Mouse (Mus musculus) CD4-positive, CD25-positive, alpha-beta regulatory T cell, adult 2 months (primary cell): Measurements from ENCODE around the gene Prcc.
"Not testable (repeated sequence)": the region's sequence is repeated elsewhere in the genome, so short reads cannot be mapped to it uniquely, and the experiment has no call there.

Experiments used
- DNase-seq: peaks from one replicate; pipeline ENCODE4 v3.0.0-alpha.2; 2012; ENCODE audit warnings: low read depth, low spot score

Gene Prcc

DNA sequence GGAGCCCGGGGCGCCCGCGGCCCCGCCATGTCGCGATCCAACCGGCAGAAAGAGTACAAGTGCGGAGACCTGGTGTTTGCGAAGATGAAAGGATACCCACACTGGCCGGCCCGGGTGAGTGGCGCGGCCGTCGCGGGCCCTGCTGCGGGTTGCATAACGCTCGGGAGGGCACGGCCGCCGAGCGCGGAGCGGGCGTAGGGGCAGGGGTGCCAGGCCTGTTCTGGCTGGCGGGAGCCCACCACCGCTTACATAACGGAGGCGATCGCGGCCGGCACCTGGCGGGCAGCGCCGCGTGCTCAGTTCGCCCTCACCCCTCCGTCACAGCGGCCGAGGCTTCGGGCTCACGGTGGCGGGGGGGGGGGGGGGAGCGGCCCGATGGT, 21.2 kb upstream of the Prcc start:
- no peak for DNase-seq

DNA sequence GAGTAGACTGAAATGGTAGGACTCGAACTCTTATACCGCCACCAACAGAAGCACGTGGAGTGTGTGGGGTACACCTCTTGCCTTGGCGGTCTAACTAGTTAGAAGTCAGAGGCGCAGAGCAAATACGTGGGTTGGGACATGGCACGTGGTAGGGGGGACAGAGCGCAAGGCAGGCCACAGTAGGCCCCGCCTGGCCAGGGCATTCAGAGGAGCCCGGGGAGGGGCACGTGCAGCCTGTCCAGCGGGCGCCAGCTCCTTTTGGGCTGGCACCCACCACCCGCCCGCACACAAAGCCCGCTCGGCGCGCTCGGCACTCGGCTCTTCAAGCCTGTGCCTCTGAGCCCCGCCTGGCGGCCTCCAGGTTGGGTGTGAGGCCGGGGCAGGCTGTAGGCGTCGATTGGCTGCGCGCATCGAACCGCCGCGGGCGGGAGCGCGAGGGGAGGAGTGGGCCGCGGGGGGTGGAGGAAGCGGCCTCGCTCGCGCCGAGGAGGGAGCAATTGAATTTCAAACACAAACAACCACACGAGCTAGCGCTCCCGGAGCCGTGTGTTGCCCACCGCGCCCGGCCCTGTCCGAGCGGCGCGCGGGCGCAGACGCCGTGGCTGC, 20.6 kb upstream of the Prcc start, which contains the start of gene Hdgf:
Gene Hdgf (plus strand): TSS at position 442 of the 606 bp plus-strand sequence.
- DNase-seq: peak; percentile 97

DNA sequence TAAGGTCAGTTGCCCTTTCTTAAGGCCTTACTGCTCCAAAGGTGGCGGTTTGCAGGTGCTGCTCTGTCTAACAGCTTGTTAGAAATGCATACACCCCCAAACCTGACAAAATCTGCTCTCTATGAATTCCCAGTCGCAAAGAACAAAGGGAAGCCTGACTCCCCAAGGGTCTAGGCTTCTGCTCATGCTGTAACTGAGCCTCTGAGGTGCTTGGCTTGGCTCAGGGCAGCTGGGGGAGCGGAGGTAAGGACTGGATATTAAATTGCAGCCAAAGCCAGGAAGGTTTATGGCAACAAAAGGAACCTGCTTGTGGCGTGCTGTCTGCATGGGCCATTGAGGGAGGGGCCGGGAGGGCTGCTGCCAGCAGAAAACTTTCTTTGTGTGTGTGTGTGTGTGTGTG, 18.4 kb upstream of the Prcc start:
- no peak for DNase-seq

DNA sequence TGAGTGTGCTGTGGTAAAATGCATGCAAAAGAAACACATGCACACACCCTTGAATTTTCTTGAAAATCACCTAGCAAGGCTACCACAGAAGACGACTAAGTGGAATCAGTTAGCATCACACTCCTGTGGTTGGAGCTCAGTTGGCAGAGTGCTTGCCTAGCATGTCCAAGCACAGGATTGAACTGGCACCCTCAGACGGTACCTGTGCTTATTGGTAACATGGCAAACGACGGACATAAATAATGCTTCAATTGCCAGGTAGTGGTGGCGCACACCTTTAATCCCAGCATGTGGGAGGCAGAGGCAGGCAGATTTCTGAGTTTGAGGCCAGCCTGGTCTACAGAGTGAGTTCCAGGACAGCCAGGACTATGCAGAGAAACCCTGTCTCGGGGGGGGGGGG, 16.6 kb upstream of the Prcc start:
- not testable (repeated sequence) for DNase-seq

DNA sequence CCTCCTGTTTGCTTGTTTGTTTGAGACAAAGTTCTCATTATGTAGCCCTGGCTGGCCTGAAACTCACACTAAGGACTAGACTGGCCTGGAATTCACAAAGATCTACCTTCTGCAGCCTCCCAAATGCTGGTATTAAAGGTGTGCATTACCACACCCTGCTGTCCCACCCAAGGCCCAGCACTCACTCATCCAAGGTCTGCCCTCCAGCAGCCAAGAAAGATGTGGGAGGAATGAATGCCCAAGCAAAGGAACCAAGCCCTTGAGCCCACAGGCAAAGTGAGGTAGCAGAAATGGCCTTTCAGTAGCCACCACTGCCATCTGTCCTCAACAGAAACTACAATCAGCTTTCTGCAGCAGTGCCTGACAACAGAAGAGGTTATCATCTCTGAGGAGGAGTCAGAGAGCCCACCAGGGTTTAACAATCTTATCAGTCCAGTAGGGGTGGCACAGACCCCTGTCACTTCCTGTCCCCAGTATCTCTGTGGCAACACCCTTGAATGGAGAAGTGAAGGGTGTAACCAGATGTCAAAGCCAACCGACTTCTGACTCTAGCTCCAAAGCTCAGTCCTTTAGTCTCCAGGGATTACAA, 15.7 kb upstream of the Prcc start:
- DNase-seq: no peak

DNA sequence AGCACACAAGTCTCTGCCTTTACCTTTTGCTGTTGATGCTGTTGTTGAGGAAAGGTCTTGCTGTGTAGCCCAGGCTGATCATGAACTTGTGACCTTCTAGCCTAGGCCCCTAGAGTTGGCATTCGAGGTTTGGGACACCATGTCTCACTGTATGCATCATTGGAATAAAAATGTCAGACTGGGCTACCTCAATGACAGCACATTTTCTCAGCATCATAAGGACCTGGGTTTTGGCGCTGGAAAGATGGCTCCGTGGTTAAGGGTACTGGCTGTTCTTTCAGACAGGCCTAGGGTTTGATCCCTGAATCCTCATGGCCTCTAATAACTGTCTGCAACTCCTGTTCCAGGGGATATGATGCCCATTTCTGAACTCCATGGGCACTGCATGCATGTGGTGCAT, 14.4 kb upstream of the Prcc start:
- no peak for DNase-seq

DNA sequence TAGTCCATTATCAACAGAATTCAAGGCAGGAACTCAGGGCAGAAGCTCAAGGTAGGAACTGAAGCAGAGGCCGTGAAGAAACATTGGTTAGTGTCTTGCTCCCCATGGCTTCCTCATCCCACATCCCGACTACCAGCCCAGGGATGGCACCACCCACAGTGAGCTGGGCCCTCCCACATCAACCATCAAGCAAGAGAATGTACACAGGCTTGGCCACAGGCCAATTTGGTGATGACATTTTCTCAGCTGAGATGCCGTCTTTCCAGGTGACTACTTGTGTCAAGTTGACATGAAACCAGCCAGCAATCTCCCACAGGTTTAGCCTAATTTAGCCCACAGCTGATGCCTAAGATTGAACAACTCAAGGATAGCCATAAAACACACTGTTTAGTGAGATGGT, 13.9 kb upstream of the Prcc start:
- no peak for DNase-seq

DNA sequence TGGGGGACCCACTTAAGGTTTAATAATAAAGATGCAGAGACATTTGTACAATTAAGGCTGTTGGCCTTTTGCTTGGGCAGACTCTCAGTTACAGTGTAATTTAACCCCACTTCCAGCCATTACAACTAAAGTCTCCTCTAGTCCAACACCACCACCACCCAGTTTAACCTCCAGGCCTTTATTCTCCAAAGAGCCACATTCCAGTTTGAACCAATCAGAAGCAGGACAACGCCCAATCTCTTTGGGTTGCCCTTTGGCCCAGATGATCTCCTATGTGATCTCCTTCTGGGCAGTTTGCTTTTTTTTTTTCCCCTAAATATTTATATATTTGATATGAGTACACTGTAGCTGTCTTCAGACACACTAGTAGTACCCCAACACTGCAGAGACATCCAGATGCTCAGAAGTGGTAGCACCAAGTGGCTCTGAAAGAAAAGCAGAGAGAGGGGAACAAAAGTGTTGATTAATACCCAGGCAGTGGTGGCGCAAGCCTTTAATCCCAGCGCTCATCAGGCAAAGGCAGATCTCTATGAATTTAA, 8.0 kb upstream of the Prcc start:
- DNase-seq: no peak

DNA sequence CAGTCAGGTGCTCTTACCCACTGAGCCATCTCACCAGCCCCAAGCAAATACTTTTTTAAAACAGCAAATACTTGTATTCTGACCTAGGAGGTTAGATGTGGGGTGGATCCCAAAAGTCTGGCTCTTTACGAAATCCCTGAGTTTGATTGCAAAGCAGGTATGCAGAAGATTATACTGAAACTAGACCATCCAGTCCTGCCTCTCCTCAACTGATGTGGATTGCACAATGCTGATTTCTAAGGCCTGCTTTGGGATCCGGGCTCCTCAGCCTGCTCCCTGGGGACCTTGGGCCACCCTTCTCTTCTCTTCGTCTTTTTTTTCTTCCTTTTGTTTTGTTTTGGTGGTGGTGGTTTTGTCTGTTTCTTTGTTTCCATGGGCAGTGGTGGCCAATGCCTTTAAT, 6.1 kb upstream of the Prcc start:
- DNase-seq: no peak

DNA sequence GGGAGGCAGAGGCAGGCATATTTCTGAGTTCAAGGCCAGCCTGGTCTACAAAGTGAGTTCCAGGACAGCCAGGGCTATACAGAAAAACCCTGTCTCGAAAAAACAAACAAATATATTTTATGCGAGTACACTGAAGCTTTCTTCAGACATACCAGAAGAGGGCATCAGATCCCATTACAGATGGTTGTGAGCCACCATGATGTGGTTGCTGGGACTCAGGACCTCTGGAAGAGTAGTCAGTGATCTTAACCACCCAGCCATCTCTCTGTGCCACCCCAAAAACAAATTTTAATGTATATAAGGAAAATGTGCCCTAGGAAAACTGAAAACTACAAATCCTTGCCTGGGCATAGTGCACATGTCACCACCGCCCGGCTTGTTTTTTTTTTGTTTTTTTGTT, 2.0 kb upstream of the Prcc start:
- not testable (repeated sequence) for DNase-seq

DNA sequence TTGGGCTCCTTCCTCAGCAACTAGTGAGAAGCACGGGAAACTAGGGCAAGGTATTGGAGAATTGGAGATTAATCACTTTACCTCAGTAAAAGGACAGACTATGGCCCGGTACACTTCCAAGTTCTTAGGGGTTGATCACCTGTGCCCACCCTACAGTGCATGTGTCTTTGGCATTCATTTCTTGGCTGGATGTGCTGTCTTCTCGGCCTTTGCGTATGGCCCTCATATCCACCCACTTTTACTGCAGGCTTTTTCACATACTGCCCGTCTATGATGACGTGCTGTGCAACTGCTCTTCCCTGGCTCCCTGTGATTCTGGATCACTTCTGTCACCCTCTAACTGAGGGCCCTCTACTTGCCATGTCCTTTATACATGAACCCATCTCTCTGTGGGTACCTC, 1.0 kb upstream of the Prcc start:
- DNase-seq: no peak

DNA sequence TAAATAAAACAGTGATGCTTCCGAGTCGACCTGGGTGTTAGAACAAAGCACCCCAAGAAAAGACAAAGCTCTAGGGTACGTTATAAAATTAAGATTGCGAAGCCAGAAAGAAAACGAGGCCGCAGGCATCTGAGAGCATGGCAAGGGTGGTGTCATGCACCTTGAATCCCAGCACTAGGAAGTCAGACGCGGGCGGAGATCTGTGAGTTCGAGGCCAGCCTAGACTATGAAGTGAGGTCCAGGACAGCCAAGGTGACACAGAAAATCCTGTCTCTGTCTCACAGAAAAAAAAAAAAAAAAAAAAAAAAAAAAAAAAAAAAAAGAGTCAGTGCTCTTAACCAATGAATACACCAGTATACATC, 577 bp upstream of the Prcc start:
- DNase-seq: no peak

DNA sequence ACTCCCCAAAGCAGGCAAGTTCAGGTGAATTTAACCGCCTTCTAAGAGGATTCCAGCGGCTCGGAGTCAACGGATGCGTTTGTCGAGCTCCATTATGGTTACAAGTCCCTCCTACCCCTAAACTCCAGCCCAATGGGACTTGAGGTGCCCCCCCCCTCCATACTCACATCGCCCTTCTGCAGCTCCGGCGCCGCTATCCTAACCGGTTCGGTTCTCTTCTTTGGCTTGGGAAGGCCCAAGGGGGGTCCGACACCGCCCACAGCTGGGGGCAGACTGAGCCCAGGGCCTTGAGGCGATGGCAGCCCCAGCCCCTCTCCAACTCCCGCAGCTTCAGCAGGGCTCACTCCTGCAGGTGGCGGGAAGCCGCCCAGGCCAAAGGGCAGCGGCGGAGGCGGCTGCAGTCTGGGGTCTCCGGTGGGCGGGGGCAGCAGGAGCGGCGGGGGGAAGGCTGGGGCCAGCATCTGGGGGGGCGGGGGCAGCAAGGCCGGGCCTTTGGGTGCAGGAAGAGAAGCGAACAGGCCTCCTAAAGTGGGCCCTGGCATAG, 628 bp downstream of the Prcc start:
- DNase-seq: peak; percentile 63

DNA sequence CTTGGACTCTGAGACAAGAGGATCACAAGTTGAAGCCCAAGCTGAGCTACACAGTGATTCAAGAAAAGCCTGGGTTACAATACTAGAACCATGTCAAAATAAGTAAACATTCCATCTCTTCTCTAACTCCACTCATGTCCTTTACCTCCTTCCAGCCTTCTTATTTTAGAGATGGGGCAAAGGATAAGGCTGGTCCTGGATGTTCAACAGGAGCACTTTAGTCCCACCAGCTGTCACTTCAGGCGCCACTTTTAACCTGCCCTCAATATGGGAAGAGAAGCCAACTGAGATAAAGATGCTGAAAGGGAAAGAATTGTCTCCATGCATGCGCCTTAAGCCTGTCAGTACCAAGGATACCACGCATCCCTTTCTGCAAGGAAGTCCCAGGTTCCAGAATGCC, 1.1 kb downstream of the Prcc start:
- DNase-seq: no peak

DNA sequence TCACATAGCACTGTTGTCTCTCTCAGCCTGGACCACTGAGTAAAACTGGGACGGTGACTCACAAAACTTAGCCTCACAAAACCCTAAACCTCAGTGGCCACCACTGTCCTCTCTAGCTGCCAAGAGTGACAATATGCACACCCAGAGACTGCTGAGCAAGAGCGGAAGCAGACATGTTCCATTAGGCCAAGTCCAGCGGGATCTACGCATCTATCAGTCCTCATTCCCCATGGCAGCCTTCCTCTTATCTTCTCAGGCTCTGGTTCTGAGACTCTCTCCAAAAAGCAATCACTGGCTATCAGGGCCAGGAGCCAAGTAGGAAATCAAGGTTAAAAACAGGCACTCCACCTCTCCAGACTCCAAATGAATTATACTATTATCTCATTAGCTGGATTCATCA, 7.7 kb downstream of the Prcc start:
- no peak for DNase-seq

DNA sequence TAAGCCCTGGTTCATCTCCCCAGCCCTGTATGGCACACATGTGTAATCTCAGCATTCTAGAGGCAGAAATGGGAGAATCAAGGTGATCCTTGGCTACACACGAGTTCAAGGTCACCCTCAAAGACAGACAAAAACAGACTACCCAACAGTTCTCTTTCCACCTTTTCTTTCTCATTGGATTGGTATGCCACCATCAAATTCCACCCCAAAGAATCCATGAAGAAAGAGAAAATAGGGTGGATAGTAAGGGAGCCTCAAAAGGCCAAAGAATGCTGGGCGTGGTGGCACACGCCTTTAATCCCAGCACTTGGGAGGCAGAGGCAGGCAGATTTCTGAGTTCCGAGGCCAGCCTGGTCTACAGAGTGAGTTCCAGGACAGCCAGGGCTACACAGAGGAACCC, 21.3 kb downstream of the Prcc start:
- not testable (repeated sequence) for DNase-seq

DNA sequence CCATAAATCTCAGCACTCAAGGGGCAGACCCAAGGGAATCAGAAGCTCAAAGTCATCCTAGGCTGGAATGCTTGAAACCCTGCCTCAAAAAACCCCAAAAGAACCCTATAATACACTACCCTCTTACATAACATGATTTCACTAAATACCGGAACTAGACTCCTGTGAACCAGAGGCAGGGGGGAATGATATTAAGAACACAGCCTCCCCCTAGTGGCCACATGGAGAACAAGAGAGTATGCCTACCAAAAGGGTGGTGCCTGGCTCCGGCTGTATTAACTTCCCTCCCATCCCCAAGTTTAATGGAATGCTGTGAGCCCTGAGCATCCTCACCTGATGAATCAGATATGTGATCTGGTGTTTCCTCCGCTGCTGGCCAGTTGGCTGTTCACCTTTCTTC, 25.6 kb downstream of the Prcc start:
- peak; percentile 90 for DNase-seq

DNA sequence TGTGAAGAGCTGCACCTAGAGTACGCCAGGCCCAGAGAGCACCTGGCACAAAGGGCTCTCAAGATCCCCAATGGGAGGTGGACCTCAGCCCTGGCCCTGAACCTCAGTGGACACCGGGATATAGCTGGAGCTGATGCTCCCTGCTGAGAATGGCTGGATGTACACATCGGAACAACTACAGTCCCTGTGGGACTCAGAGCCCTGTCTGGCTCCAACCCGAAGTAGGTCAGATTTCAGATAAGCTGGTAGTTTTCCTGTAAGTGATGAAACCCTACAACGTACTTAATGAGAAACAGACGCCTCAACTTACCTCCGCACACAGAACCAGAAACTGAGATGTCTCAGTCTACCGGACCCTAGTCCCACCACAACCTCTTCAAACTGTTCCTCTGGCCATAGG, 27.7 kb downstream of the Prcc start:
- DNase-seq: no peak

DNA sequence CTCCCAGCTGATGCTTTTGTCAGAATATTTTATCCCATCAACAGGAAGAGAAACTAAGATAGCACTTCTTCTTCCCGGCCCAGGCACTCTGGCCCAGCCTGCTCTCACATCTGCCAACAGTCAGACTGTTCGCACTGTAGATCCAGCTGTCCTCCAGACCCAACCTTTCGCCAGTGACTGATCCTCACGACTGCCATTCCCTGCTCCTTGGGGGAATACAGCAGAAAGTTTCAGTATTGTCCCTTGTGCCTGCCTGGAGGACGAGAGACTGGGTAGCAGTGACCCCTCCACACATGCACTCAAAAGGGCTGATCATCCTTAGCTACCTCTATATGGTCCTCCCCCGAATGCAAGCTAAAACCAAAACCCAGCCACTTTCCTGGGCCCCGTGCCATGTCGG, 29.5 kb downstream of the Prcc start:
- no peak for DNase-seq

DNA sequence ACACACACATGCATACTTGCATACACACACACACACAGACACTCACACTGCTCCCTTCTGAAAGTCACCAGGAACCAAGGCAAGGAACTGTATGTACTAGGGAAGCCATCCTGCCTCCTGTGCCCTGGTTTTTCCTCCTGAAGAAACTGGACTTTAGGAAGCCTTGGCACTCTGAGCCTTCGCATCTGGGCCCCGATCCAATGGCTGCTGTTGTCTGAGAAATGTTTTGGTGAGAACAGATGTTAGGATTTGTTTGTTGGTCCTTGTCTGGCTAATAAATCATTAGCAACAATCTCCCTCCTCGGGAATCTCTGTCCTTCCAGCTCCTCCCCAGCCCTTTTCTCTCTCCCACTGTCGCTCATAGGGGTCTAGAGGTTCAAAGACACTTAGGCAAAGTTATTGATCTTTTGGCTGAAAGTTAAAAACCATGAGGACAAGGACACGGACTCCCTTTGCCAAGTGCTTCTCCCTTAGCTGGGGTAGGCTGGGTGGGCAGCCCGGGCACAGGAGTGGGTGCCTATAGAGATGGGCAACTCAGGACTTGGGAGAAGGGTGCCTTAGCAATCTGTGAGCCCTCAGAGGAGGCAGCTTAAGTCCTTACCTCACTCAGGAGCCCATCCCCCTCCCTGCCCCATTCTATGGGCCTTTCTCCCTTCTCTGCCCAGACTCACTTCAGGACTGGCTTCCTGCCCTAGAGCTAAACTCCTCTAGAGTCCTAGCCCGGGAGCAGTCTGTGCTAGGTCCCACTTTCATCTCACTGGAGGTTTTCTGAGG, 30.4 kb downstream of the Prcc start:
- no peak for DNase-seq

DNA sequence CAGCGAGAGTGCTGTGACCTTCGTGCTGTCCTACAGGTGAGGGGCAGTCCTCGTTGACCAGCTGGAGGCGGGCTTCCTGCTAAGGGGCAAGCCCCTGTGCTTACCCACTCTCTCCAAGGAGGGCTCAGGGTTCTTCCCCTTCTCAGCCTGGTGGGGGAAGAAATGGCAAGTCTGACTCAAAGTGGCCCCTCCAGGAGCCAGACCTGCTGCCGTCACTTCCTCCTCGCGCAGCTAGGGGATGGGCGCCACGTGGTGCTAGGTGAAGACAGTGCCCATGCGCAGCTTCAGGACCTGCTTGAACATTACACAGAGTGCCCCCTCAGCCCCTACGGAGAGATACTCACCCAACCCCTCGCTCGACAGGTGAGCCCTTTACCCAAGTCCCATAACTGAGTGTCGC, 36.3 kb downstream of the Prcc start:
- DNase-seq: peak; percentile 74

DNA sequence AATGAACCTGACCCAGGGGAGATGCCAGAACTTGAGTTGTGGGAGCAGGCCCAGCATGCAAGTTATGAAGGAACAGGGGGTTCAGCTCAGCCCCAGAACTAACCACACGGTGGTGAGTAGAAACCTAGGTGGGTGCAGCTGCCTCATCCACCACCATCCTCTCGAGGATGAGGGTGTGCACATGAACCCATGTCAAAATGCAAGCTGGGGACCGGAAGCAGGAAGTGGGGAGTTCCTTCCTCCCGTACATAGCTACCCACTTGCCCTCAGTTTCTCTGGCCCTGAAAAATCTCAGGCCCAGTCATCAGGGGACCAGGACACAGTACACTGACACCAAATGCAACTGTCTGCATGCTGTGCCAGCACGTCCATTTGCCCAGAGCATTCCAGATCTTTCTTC, 37.7 kb downstream of the Prcc start:
- DNase-seq: peak; percentile 83

DNA sequence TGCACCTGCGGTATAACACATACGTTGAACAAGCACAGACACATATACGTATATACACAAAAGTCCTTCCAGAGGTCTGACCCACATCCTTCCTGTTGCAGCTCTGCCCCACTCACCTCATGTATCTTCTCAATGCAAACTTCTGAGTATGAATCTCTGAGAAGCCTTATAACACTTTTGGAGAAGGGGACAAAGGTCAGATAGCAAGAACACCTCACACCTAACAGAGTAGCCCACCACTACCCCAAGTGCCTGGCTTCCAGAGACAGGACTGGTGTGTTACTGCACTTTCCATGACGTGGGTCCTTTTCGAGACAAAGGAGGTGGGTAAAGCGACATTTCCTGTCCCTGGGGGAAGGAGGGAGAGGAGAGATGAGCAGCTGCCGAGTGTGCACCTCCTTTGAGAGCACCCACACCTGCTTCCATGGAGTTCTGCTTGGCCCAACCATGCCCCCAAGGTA, 38.7 kb downstream of the Prcc start, which contains the start of gene Sh2d2a:
Gene Sh2d2a (plus strand): TSS at position 106 of the 461 bp plus-strand sequence.
- peak; percentile 93 for DNase-seq
